Mouse (Mus musculus) limb, embryonic 11.5 days (tissue): ENCODE measurements around the gene Naxd. TPM values are rescaled to one million over a fixed set of nuclear protein-coding genes. Genes with fewer than 3 reads are reported as not detected.

Source experiments
- ATAC-seq: fragments of 200-750 bp; cut with Nextera tagmentation; 2 replicates; pipeline ENCODE4 v1.8.0; 2017; ENCODE audit warnings: low read depth; ENCODE audit not compliant: insufficient number of reproducible peaks, low FRiP score, low TSS enrichment
- DNase-seq: peaks from one replicate; pipeline ENCODE4 v3.0.0-alpha.2; 2015; ENCODE audit warnings: low spot score
- H3K27ac ChIP-seq: fragments of 300-500 bp; sonication (generic); replicated peaks from 2 replicates; pipeline ENCODE4 v1.5.1; 2014; ENCODE audit warnings: low read depth, mild to moderate bottlenecking, low read length
- H3K27me3 ChIP-seq: fragments of 300-500 bp; sonication (generic); 2 replicates; pipeline ENCODE4 v1.6.1; 2014; ENCODE audit warnings: mild to moderate bottlenecking, low read length, mixed read lengths; ENCODE audit not compliant: control insufficient read depth, insufficient read depth
- H3K36me3 ChIP-seq: fragments of 300-500 bp; sonication (generic); 2 replicates; pipeline ENCODE4 v1.6.1; 2014; ENCODE audit warnings: mild to moderate bottlenecking, low read length, moderate library complexity, mixed read lengths; ENCODE audit not compliant: control insufficient read depth, insufficient read depth
- H3K4me1 ChIP-seq: fragments of 300-500 bp; sonication (generic); 2 replicates; pipeline ENCODE4 v1.6.1; 2014; ENCODE audit warnings: low read length, mixed read lengths; ENCODE audit not compliant: control insufficient read depth, insufficient read depth
- H3K4me2 ChIP-seq: fragments of 300-500 bp; sonication (generic); 2 replicates; pipeline ENCODE4 v1.6.1; 2014; ENCODE audit warnings: low read depth, mild to moderate bottlenecking, moderate library complexity; ENCODE audit not compliant: severe bottlenecking
- H3K4me3 ChIP-seq: fragments of 300-500 bp; sonication (generic); 2 replicates; pipeline ENCODE4 v1.5.1; 2014; ENCODE audit warnings: low read depth, low read length
- H3K9ac ChIP-seq: fragments of 300-500 bp; sonication (generic); 2 replicates; pipeline ENCODE4 v1.6.1; 2014; ENCODE audit warnings: mild to moderate bottlenecking, low read length
- H3K9me3 ChIP-seq: fragments of 300-500 bp; sonication (generic); 2 replicates; pipeline ENCODE4 v1.6.1; 2016; ENCODE audit warnings: low read length; ENCODE audit not compliant: control insufficient read depth
- WGBS: fragments of 180-500 bp; shearing (Covaris S2); extraction: QIAGEN DNeasy Blood & Tissue Kit; methylation state at CpG from one replicate; pipeline ENCODE4 v1.1.7; 2014; 5-methylcytosine and 5-hydroxymethylcytosine counted together
- polyA plus RNA-seq: library from polyadenylated mRNA; unstranded; fragments of >200 nt; fragmentation: Nextera tagmentation; extraction: Ambion mirVana; gene quantifications from 2 replicates; pipeline ENCODE4 v1.2.1, GENCODE M21; 2014

The Naxd gene
- polyA plus RNA-seq, 1 experiment from 2014 or later = 107 TPM

- Histone ChIP-seq H3K27me3 (no peaks in the 10 kb centered on the region), H3K4me1 (peaks cover 6% of the 10 kb centered on the region; the same call in 1 of the 2 replicates), H3K27ac (peak overlapping the region; percentile 95), H3K36me3 (peaks cover 8% of the 10 kb centered on the region), H3K9me3 (no peaks in the 10 kb centered on the region), H3K4me3 (peak overlapping the region; percentile 70), H3K4me2 (peak overlapping the region; percentile 69), H3K9ac (peak overlapping the region; percentile 97)
- 0% methylated on average over 27 of the region's 32 CpGs for WGBS
- no peak for DNase-seq
- peak; percentile 5; the same call in 1 of the 2 replicates for ATAC-seq
These were observed 60.1 kb downstream of the Naxd start for GRCm38 (mm10) chr8:11557424-11557767.

- H3K4me1 ChIP-seq = peaks cover 6% of the 10 kb centered on the region; the same call in 1 of the 2 replicates
- H3K36me3 ChIP-seq = peaks cover 8% of the 10 kb centered on the region
- ATAC-seq (peak; percentile 83), DNase-seq (peak; percentile 98)
- peak overlapping the region; percentile 69 for H3K4me2 ChIP-seq
- peak overlapping the region; percentile 95 for H3K27ac ChIP-seq
- under 1% methylated on average over 67 of the region's 67 CpGs for WGBS
- peak overlapping the region; percentile 70 for H3K4me3 ChIP-seq
- peak overlapping the region; percentile 97 for H3K9ac ChIP-seq
- H3K9me3 ChIP-seq = no peaks in the 10 kb centered on the region
- H3K27me3 ChIP-seq = no peaks in the 10 kb centered on the region
These were observed 60.7 kb downstream of the Naxd start for GRCm38 (mm10) chr8:11557768-11558629.

- Histone ChIP-seq H3K27ac (no peak overlapping the region), H3K4me1 (peaks cover 6% of the 10 kb centered on the region; the same call in 1 of the 2 replicates), H3K27me3 (no peaks in the 10 kb centered on the region), H3K36me3 (peaks cover 19% of the 10 kb centered on the region), H3K4me2 (no peak overlapping the region), H3K9me3 (no peaks in the 10 kb centered on the region), H3K9ac (no peak overlapping the region), H3K4me3 (no peak overlapping the region)
- ATAC-seq = no peak
- WGBS = 82% methylated on average over 3 of the region's 3 CpGs
- no peak for DNase-seq
These were observed 62.2 kb downstream of the Naxd start for GRCm38 (mm10) chr8:11559511-11559910.

- H3K27me3 ChIP-seq = no peaks in the 10 kb centered on the region
- no peak overlapping the region for H3K27ac ChIP-seq
- H3K4me2 ChIP-seq = no peak overlapping the region
- no peak overlapping the region for H3K9ac ChIP-seq
- 91% methylated on average over 9 of the region's 9 CpGs for WGBS
- peaks cover 19% of the 10 kb centered on the region for H3K36me3 ChIP-seq
- no peak overlapping the region for H3K4me3 ChIP-seq
- no peaks in the 10 kb centered on the region for H3K9me3 ChIP-seq
- ATAC-seq (no peak), DNase-seq (no peak)
- peaks cover 6% of the 10 kb centered on the region; the same call in 1 of the 2 replicates for H3K4me1 ChIP-seq
These were observed 62.9 kb downstream of the Naxd start for GRCm38 (mm10) chr8:11560220-11560619.

GRCm38 (mm10) chr8:11564236-11564635 is 66.9 kb downstream of the Naxd start:
- H3K9me3 ChIP-seq = no peaks in the 10 kb centered on the region
- no peak overlapping the region for H3K4me3 ChIP-seq
- no peaks in the 10 kb centered on the region for H3K27me3 ChIP-seq
- H3K9ac ChIP-seq = no peak overlapping the region
- no peak overlapping the region for H3K4me2 ChIP-seq
- H3K27ac ChIP-seq = no peak overlapping the region
- WGBS = 91% methylated on average over 5 of the region's 5 CpGs
- H3K4me1 ChIP-seq = peaks cover 1% of the 10 kb centered on the region; the same call in 1 of the 2 replicates
- H3K36me3 ChIP-seq = peaks cover 26% of the 10 kb centered on the region
- ATAC-seq (no peak), DNase-seq (no peak)

Other genes starting within 250 kb of the Naxd start
- 26.5 and 28.4 TPM in 2 replicates for gene Col4a2, start 184.7 kb upstream of the Naxd start, polyA plus RNA-seq
- gene Col4a1, start 184.7 kb upstream of the Naxd start, polyA plus RNA-seq = 103 and 115 TPM in 2 replicates
- gene Rab20, start 18.8 kb upstream of the Naxd start, polyA plus RNA-seq = 0.61 and 0.71 TPM in 2 replicates
- gene Cars2, start 53.3 kb downstream of the Naxd start, polyA plus RNA-seq = 16.9 and 17.8 TPM in 2 replicates
- 53.7 and 55.9 TPM in 2 replicates for gene Ing1, start 58.1 kb downstream of the Naxd start, polyA plus RNA-seq
- gene Ankrd10, start 138.3 kb downstream of the Naxd start, polyA plus RNA-seq = 145 and 146 TPM in 2 replicates
- not detected in 2 replicates for gene 1700016D06Rik, start 203.6 kb downstream of the Naxd start, polyA plus RNA-seq
- 52.0 and 63.3 TPM in 2 replicates for gene Arhgef7, start 230.2 kb downstream of the Naxd start, polyA plus RNA-seq